Mouse (Mus musculus) heart, postnatal 14 days (tissue): ENCODE results near the gene Nfx1. TPM values are rescaled to one million over a fixed set of nuclear protein-coding genes. Genes with fewer than 3 reads are reported as not detected.

Experiments used
- microRNA-seq, 2 experiments: library from miRNA; unstranded; fragments of <30 nt; microRNA quantifications; one replicate each; pipeline ENCODE4 v1.2.0; 2021 to 2022
- total RNA-seq, 2 experiments: library from RNA; stranded (reverse); gene quantifications; 2 replicates each; pipeline ENCODE4 v1.2.3; 2021

The Nfx1 gene
- total RNA-seq, 2 experiments from 2014 or later = 24.7 to 25.4 TPM

Small RNA genes lying within 50 kb of the gene (microRNA-seq; reads per million reads assigned to microRNA genes)
- gene Mir3094 = 0.54 to 1.2 reads per million in 2 experiments

Other genes starting within 250 kb of the Nfx1 start
- 100 to 1,000 TPM in 1 of 2 experiments, 10 to 100 TPM in 1; 79.5 to 110 TPM for gene Dnaja1, start 248.8 kb upstream of the Nfx1 start, total RNA-seq
- 10 to 100 TPM; 28.1 to 31.6 TPM for gene Smu1, start 213.0 kb upstream of the Nfx1 start, total RNA-seq
- 10 to 100 TPM; 65.7 to 70.3 TPM for gene B4galt1, start 116.9 kb upstream of the Nfx1 start, total RNA-seq
- gene Spink4, start 50.9 kb upstream of the Nfx1 start, total RNA-seq = under 1 TPM in 1 of 2 experiments, not detected in 1; 0.90 TPM
- gene Bag1, start 22.6 kb upstream of the Nfx1 start, total RNA-seq = 100 to 1,000 TPM; 193 to 198 TPM
- 10 to 100 TPM; 32.9 to 37.3 TPM for gene Chmp5, start 22.5 kb upstream of the Nfx1 start, total RNA-seq
- 10 to 100 TPM; 38.2 to 43.8 TPM for gene Aqp7, start 77.2 kb downstream of the Nfx1 start, total RNA-seq
- gene Aqp3, start 127.3 kb downstream of the Nfx1 start, total RNA-seq = under 1 TPM; 0.88 to 0.91 TPM
- 10 to 100 TPM; 16.3 to 16.8 TPM for gene Nol6, start 153.5 kb downstream of the Nfx1 start, total RNA-seq
- 100 to 1,000 TPM; 121 to 132 TPM for gene Ube2r2, start 164.8 kb downstream of the Nfx1 start, total RNA-seq